Mouse (Mus musculus) thymus, postnatal 14 days (tissue): ENCODE data around the gene Gtf3c1.
A peak's percentile ranks its signal among the peaks of the same experiment; 100 is the strongest.

ENCODE experiments used
- DNase-seq: peaks from one replicate; pipeline ENCODE4 v3.0.0; 2021

Gtf3c1 gene

DNA sequence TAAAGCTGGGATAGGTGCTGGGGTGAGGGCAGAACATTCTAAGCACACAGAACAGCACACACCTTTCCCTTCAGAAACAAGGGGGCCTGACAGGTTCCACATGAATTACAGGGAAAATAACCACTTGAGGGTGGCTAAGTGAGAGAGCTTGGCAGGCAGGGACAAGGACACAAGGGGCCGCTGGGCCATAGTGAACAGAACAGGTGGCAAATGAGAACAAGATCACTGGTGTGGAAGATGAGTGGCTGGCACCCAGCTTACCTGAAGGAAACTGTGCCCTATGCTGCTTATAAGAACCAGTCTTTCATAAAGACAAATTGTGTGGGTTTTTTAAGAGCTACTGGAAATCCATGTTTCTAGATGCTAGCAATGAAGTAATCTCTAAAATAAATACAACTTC lies 4.8 kb downstream of the Gtf3c1 start:
- no peak for DNase-seq

- no peak for DNase-seq
Measured at GRCm38 (mm10) chr7:125694056-125694455, 13.5 kb downstream of the Gtf3c1 start.

GRCm38 (mm10) chr7:125690516-125690915 lies 17.1 kb downstream of the Gtf3c1 start:
- no peak for DNase-seq

DNA sequence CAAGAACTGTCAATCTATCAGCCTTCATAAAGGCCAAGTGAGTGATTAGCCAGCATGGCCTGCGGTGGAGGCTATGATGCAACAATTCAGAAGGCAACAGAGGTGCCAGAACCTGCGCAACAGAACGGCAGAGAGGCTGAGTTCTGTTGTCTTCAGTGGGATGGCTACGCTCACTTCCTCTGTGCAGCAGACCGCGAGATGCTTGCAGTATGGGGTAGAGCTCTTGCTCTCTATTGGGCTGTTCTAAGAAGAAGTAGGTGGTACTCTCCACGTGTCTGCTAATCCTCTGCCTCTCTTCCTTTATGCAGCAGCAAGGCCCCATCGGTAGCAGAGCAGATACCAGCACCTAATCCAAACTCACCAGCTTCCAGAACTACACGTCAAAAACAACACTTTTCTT lies 27.6 kb downstream of the Gtf3c1 start:
- no peak for DNase-seq

DNA sequence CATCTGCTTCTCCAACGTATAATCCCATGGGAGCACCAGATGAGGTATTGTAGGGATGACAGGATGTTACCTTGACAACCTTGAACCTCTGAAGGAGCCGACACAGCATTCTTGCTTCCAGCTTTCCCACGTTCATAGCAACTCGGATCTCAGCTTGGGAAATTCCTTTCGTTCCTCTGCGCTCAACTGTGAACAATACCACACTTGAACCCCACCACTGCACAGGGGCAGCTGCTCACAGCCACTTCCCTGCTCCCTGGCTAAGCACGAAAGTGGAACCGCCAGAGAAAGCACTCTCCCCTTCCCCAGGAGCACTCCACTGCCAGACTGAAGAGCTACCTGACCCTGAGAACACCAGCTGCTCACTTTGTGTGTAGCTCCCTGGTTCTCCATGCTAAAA lies 28.8 kb downstream of the Gtf3c1 start:
- no peak for DNase-seq

GRCm38 (mm10) chr7:125674916-125675315 lies 32.7 kb downstream of the Gtf3c1 start:
- peak; percentile 65 for DNase-seq

- no peak for DNase-seq
Measured at GRCm38 (mm10) chr7:125671396-125671795, 36.2 kb downstream of the Gtf3c1 start.

GRCm38 (mm10) chr7:125670865-125671264 lies 36.7 kb downstream of the Gtf3c1 start:
- no peak for DNase-seq

DNA sequence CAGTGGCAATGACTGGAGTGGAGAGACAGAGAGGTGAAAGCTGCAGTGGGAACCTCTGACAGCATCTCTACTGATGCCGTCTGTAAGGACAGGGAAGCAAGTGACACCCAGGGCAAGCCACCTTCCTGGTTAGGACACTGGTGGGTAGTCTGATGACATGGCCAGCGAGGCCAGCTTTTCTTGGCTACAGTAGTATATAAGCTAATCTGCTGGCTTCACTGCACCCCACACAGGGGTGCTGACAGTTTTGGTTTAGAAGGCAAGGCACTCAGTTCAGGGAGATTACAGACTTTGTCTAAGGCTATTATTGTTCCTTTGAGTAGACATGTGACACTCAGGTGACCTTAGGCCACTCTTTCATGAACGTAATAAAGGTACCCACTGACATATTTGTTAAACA lies 43.9 kb downstream of the Gtf3c1 start:
- DNase-seq: no peak

DNA sequence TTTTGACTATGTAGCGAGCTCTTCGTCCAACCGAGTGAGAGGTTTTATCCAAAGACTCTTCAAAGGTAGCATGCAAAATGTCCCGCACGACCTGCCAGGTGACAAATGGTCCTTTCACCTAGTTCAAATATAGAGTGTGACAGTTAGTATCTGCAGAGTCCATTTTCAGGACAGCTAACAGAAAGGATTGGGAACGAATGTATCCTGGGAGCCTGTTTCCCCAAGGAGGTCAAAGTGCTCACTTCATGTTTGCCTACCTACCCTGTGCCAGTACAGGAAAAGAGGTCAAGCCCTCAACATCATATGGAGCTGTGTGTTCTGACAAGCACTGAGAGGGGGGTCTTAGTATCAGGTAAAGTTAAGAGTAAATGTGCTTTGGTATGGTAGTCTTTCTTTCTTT lies 50.1 kb downstream of the Gtf3c1 start:
- no peak for DNase-seq

- DNase-seq: no peak
Measured at GRCm38 (mm10) chr7:125649013-125649412, 58.6 kb downstream of the Gtf3c1 start.

- DNase-seq: no peak
Measured at GRCm38 (mm10) chr7:125645413-125645812, 62.2 kb downstream of the Gtf3c1 start.

DNA sequence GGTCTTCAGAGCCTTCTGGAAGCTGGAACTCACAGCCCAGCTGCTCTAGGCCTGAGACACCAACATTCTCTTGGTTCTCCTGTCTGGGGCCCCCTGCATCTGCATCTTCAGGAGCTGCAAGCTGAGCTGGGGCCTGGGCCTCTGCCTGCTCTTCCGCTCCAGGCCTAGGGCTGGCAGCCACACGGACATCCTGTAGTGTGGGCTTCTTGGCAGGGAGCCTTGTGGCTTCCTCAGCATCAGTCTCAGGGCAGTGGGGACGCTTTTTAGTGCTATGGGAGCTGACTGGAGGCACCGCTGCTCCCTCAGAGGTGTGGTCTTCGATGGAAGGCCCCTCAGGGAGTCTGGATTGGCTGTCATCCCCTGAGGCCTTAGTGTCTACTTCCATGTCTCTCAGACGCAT lies 63.7 kb downstream of the Gtf3c1 start:
- no peak for DNase-seq

- DNase-seq: peak; percentile 88
Measured at GRCm38 (mm10) chr7:125638870-125639386, 68.7 kb downstream of the Gtf3c1 start.

DNA sequence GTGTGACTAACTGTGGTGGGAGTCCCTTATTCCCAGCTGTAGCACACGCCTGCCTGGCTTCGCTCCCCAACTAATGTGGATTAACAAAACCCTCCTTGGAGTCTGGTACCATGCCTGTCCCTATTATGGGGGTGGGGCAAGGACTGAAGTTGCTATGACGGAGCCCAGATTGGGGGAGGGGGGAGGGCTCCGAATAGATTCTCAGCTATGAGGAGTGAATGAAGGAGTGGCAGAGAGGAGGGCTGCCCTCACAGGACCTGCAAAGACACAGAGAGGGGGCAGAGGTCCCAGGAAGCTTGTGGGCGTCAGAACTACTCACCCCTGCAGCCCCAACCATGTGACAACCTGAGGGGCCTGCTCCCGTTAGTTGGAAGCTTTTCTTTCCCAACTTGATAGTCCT lies 69.2 kb downstream of the Gtf3c1 start:
- DNase-seq: peak; percentile 11

- peak; percentile 82 for DNase-seq
Measured at GRCm38 (mm10) chr7:125637220-125638140, 70.1 kb downstream of the Gtf3c1 start.

DNA sequence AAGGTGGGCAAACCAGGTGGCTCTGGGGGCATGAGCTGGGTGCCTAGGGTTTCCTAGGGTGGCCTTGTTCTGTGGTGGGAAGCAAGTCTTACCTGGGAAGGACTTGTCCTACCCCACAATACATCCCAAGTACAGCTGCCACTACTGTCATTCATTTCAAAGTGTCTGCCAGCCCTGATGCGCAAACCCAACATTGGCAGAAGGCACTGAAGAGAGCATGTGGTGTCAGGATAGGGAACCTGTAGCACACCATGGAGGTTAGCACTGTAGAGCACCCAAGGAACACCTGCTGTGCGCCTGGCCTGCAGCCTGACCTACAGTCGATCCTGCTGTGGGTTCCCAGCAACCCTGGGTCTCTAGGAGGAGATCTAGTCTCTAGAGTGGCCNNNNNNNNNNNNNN lies 76.6 kb downstream of the Gtf3c1 start:
- peak; percentile 59 for DNase-seq

DNA sequence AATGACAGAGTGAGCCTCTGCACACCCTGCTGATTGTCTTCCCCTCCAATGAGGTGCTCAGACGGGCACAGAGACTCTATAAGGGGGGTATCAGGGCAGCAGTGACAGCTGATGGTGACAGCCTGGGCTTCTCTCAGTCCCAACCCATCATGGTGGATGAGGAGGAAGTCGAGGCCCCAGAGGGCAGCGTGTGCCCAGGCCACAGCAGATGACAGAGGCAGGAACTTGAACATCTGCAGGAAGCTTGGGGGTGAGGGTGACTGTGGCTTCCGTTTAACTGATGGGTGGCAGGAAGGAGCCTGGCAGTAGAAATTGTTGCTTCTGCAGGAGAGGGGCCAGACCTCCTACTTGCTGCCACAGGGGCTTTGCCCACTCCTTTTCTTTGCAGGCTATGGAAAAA lies 77.3 kb downstream of the Gtf3c1 start:
- DNase-seq: peak; percentile 90

- DNase-seq: no peak
Measured at GRCm38 (mm10) chr7:125625829-125626228, 81.8 kb downstream of the Gtf3c1 start.

- DNase-seq: peak; percentile 77
Measured at GRCm38 (mm10) chr7:125625219-125625618, 82.4 kb downstream of the Gtf3c1 start.

- no peak for DNase-seq
Measured at GRCm38 (mm10) chr7:125622741-125623685, 84.6 kb downstream of the Gtf3c1 start.

GRCm38 (mm10) chr7:125620077-125620476 lies 87.5 kb downstream of the Gtf3c1 start:
- no peak for DNase-seq

DNA sequence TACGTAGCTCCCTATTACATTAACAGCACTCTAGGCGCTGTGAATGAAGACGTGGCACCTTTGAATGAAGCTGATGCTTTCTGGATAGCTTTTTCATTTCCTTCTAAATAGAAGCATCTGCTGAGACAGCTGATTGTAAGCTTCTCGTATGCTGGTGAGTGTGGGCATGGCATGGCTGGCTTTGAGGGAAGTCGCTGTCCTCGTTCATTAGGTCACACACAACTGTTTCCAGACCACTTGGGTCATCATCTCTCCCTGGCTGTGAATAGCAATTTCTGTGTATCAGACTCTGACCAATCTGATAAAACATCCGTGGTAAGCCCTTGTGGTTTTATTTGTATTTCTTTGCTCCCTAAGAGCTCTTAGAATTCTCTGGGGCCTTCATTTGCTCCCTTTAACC lies 89.6 kb downstream of the Gtf3c1 start:
- no peak for DNase-seq
